Mouse (Mus musculus): ENCODE results near the gene Peli1. TPM values are rescaled to one million over a fixed set of nuclear protein-coding genes. Genes with fewer than 3 reads are reported as not detected.
"Not testable (repeated sequence)": the region's sequence is repeated elsewhere in the genome, so short reads cannot be mapped to it uniquely, and the experiment has no call there.

Peli1 gene
- polyA plus RNA-seq, 1 experiment from 2014 or later, result 41.4 TPM

DNA sequence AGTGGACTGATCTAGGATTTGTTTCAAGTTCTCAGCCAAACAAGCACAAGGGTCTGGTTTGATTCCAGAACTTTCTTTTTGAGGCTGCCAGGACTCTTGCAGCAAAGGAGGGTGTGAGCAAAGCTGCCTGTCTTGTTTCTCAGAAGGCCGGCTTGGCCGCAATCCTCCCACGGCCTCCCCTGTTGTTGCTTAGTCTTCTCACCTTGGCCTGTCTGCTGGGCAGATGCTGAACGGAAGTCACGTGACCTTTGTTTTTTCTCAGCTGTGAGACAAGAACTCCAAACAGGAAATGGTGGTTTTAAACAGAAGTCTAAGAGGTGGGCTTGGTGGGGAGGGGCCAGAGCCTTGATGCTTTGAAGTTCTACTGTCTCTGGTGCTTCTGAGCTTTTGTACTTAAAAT, 83.3 kb downstream of the Peli1 start:
- peaks cover 5% of the 10 kb centered on the region; the same call in 1 of the 2 replicates for H3K9me3 ChIP-seq (ENCODE audit: low read length)
- 19% methylated on average over 5 of the region's 5 CpGs for WGBS
- H3K27ac ChIP-seq (ENCODE audit: low read length), result no peak overlapping the region
- no peak overlapping the region for H3K4me2 ChIP-seq (replicated peaks; ENCODE audit: low read depth, low read length)
- H3K27me3 ChIP-seq (ENCODE audit: insufficient read depth, low read length), result no peaks in the 10 kb centered on the region
- no peaks in the 10 kb centered on the region for H3K4me1 ChIP-seq (ENCODE audit: insufficient read depth, low read length)
- H3K9ac ChIP-seq (replicated peaks; ENCODE audit: low read length), result no peak overlapping the region
- H3K36me3 ChIP-seq (ENCODE audit: insufficient read depth, low read length), result no peaks in the 10 kb centered on the region
- H3K4me3 ChIP-seq (ENCODE audit: low read length), result no peak overlapping the region
- 0 out of 2 replicates have a peak, but pooled peaks have one; percentile 39 for ATAC-seq (ENCODE audit: low FRiP score, low TSS enrichment)

DNA sequence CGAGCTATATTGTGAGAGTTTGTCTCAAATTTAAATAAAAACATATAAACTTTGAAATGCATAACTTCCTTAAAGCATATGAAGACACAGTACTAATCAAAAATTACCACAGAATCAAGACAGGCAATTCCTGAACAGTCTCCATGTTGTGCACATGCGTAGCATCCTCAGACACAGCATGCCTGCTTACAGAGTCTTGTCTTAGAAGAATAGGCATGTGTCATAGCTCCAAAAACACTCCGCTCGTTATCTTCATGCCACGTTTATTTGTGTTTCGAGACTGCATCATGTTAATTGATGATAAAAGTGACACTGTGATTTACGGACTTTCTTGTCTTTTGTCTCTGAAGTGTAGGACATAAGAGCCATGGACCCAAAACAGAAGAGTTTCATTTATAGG, 84.0 kb downstream of the Peli1 start:
- ATAC-seq (ENCODE audit: low FRiP score, low TSS enrichment), result no peak
- Histone ChIP-seq H3K36me3 (ENCODE audit: insufficient read depth, low read length) (no peaks in the 10 kb centered on the region), H3K4me2 (replicated peaks; ENCODE audit: low read depth, low read length) (no peak overlapping the region), H3K27ac (ENCODE audit: low read length) (no peak overlapping the region), H3K4me1 (ENCODE audit: insufficient read depth, low read length) (no peaks in the 10 kb centered on the region), H3K9me3 (ENCODE audit: low read length) (peaks cover under 1% of the 10 kb centered on the region; the same call in 1 of the 2 replicates), H3K27me3 (ENCODE audit: insufficient read depth, low read length) (no peaks in the 10 kb centered on the region), H3K9ac (replicated peaks; ENCODE audit: low read length) (no peak overlapping the region), H3K4me3 (ENCODE audit: low read length) (no peak overlapping the region)
- 75% methylated on average over 7 of the region's 7 CpGs for WGBS

DNA sequence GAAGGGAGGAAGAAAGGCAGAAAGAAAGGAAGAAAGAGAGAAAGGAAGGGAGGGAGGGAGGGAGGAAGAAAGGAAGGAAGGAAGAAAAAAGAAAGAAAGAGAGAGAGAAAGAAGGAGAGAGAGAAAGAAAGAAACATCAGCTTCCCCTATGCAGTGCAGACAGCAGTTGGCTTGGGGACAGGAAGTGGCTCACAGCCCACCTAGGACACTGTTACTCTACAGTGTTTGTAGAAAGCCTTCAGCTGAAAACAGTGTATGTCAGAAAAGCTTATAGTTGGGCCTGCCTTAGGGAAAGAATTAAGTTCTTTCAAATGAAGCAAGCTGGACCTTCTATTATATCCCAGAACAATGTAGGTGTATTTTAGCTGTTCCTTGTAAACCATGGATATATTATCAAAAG, 85.4 kb downstream of the Peli1 start:
- Histone ChIP-seq H3K4me3 (ENCODE audit: low read length) (no peak overlapping the region), H3K9me3 (ENCODE audit: low read length) (no peaks in the 10 kb centered on the region), H3K27me3 (ENCODE audit: insufficient read depth, low read length) (no peaks in the 10 kb centered on the region), H3K4me1 (ENCODE audit: insufficient read depth, low read length) (no peaks in the 10 kb centered on the region), H3K9ac (replicated peaks; ENCODE audit: low read length) (no peak overlapping the region), H3K36me3 (ENCODE audit: insufficient read depth, low read length) (no peaks in the 10 kb centered on the region), H3K4me2 (replicated peaks; ENCODE audit: low read depth, low read length) (no peak overlapping the region), H3K27ac (ENCODE audit: low read length) (no peak overlapping the region)
- ATAC-seq (ENCODE audit: low FRiP score, low TSS enrichment), result no peak

DNA sequence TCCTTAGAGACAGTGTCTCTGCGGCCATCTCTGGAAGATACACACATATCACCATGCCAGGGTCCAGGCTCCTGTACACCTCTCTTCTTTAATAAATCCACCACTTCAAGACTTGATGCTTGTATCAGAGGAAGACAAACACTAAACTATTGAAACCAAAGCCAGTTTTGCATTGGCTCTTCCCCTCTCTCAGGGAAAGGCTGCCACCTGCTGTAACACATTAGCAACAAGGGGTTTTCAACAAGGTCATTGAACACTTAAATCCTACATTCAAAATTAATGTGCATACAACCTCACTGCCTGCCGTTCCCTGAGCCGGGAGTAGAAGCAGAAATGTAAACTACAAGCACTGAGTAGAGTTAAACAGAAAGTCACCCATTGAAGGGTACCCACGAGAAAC, 87.3 kb downstream of the Peli1 start:
- H3K4me1 ChIP-seq (ENCODE audit: insufficient read depth, low read length), result no peaks in the 10 kb centered on the region
- no peaks in the 10 kb centered on the region for H3K27me3 ChIP-seq (ENCODE audit: insufficient read depth, low read length)
- H3K9ac ChIP-seq (replicated peaks; ENCODE audit: low read length), result no peak overlapping the region
- 47% methylated on average over 4 of the region's 4 CpGs for WGBS
- H3K36me3 ChIP-seq (ENCODE audit: insufficient read depth, low read length), result no peaks in the 10 kb centered on the region
- no peak overlapping the region for H3K4me2 ChIP-seq (replicated peaks; ENCODE audit: low read depth, low read length)
- no peaks in the 10 kb centered on the region for H3K9me3 ChIP-seq (ENCODE audit: low read length)
- H3K4me3 ChIP-seq (ENCODE audit: low read length), result no peak overlapping the region
- H3K27ac ChIP-seq (ENCODE audit: low read length), result no peak overlapping the region
- ATAC-seq (ENCODE audit: low FRiP score, low TSS enrichment), result no peak; the same call in 1 of the 2 replicates

DNA sequence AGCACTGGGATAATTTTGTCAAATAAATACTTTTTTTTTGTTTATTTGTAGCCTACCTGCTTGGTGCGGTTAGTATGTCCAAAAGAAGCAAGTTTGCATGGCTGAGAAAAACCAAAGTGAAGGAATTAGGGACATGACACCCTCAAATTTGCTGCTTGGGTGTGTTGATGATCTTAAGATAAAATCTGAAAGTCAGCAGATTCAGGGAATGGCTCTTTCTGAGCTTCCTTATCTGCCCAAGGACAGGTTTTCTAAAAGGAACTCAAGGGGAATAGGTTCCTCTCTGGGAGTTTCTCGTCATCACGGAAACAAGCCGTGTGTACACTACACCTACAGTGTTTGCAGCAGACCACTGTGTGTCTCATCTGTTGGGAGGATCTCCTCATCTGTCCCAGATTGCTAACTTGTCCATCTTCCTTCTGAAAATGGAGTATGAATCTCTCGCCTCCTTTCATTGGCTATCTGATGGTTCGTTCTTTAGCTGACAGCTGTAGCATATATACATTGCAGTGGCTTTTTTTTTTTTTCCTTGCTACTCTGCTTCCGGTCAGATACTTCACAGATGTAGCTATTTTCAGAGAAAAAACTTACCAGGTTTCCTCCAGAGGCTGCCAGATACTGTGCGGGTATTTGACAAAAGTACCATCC, 88.0 kb downstream of the Peli1 start:
- Histone ChIP-seq H3K27ac (ENCODE audit: low read length) (no peak overlapping the region), H3K9me3 (ENCODE audit: low read length) (no peaks in the 10 kb centered on the region), H3K9ac (replicated peaks; ENCODE audit: low read length) (no peak overlapping the region), H3K4me2 (replicated peaks; ENCODE audit: low read depth, low read length) (no peak overlapping the region), H3K4me3 (ENCODE audit: low read length) (no peak overlapping the region), H3K27me3 (ENCODE audit: insufficient read depth, low read length) (no peaks in the 10 kb centered on the region), H3K36me3 (ENCODE audit: insufficient read depth, low read length) (no peaks in the 10 kb centered on the region), H3K4me1 (ENCODE audit: insufficient read depth, low read length) (no peaks in the 10 kb centered on the region)
- 84% methylated on average over 8 of the region's 8 CpGs for WGBS
- ATAC-seq (ENCODE audit: low FRiP score, low TSS enrichment), result no peak

DNA sequence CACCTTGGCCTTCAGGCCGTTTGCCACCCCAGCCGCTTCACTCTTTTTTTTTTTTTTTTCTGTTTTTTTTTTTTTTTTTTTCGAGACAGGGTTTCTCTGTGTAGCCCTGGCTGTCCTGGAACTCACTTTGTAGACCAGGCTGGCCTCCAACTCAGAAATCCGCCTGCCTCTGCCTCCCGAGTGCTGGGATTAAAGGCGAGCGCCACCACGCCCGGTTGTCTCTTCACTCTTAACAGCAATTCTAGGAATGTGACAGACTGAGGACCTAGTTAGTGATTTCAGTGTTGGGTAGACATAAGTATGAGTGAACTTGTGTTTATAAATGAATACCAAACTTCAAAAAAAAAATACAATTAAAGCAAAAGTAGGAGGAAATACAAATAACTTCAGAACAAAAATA, 88.8 kb downstream of the Peli1 start:
- not testable (repeated sequence) for H3K9ac ChIP-seq (replicated peaks; ENCODE audit: low read length); H3K27ac ChIP-seq (ENCODE audit: low read length); H3K4me3 ChIP-seq (ENCODE audit: low read length); ATAC-seq (ENCODE audit: low FRiP score, low TSS enrichment); H3K27me3 ChIP-seq (ENCODE audit: insufficient read depth, low read length); H3K4me2 ChIP-seq (replicated peaks; ENCODE audit: low read depth, low read length); H3K4me1 ChIP-seq (ENCODE audit: insufficient read depth, low read length); H3K9me3 ChIP-seq (ENCODE audit: low read length); H3K36me3 ChIP-seq (ENCODE audit: insufficient read depth, low read length)
- 92% methylated on average over 8 of the region's 9 CpGs for WGBS

DNA sequence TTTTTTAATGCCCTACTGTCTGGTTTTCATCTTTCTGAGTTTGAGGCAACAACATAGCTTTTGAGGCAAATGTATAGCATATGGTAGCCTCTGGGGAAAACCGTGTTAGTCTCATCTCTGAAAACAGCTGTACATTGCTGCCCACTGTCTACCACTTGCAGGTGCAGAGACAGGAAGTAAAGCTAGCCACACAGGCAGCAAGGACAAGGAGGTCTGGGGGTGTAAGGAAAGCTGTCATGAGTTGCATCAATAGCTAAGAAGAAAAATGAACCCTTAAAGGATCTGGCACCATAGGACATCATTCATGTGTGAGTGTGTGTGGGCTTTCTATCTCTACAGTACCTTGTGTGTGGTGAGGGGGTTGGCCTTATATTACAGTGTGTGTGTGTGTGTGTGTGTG, 89.6 kb downstream of the Peli1 start:
- H3K9ac ChIP-seq (replicated peaks; ENCODE audit: low read length), result no peak overlapping the region
- no peak overlapping the region for H3K27ac ChIP-seq (ENCODE audit: low read length)
- H3K4me2 ChIP-seq (replicated peaks; ENCODE audit: low read depth, low read length), result no peak overlapping the region
- H3K27me3 ChIP-seq (ENCODE audit: insufficient read depth, low read length), result no peaks in the 10 kb centered on the region
- no peak overlapping the region for H3K4me3 ChIP-seq (ENCODE audit: low read length)
- no peaks in the 10 kb centered on the region for H3K4me1 ChIP-seq (ENCODE audit: insufficient read depth, low read length)
- no peaks in the 10 kb centered on the region for H3K36me3 ChIP-seq (ENCODE audit: insufficient read depth, low read length)
- no peaks in the 10 kb centered on the region for H3K9me3 ChIP-seq (ENCODE audit: low read length)
- no peak for ATAC-seq (ENCODE audit: low FRiP score, low TSS enrichment)
- WGBS, result 53% methylated on average over 1 of the region's 1 CpGs

DNA sequence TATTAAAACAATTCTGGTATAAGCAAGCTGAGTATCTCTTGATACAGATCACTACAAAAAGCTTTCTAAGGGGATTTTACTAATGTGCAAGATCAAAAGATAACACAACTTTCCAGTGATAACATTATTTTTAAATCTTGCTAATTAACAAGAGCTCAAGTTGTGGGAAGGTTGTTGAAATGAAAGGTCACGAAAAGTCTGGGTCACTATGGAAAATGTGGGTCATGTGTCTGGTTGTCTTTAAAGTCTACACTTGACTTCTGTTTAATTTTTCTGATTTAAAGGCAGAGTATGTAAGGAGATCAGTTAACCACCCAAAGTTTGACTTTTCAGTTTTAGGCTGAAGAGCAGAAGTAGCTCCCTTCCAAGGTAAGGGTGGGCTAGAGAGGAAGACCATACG, 90.5 kb downstream of the Peli1 start:
- Histone ChIP-seq H3K27ac (ENCODE audit: low read length) (no peak overlapping the region), H3K4me2 (replicated peaks; ENCODE audit: low read depth, low read length) (no peak overlapping the region), H3K4me3 (ENCODE audit: low read length) (no peak overlapping the region), H3K9ac (replicated peaks; ENCODE audit: low read length) (no peak overlapping the region), H3K36me3 (ENCODE audit: insufficient read depth, low read length) (no peaks in the 10 kb centered on the region), H3K9me3 (ENCODE audit: low read length) (no peaks in the 10 kb centered on the region), H3K27me3 (ENCODE audit: insufficient read depth, low read length) (no peaks in the 10 kb centered on the region), H3K4me1 (ENCODE audit: insufficient read depth, low read length) (no peaks in the 10 kb centered on the region)
- WGBS, result 88% methylated on average over 2 of the region's 2 CpGs
- ATAC-seq (ENCODE audit: low FRiP score, low TSS enrichment), result no peak

DNA sequence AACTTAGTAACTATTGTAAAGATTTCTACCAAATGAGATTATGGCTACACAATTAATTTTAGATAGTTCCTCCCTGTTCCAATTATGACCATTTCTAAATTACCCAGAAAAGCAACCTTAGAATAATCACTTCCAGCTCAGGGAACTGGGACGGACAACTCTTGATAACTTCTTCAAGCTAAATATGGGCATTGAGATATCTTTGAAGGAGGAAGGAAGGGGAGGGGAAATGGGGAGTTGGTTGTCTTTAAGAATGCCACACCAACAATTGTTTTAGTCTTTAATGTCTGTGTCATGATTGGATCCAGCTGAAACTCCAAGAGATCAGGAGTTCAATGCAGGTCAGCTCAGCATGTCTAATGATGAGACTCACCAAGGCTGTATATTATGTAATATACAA, 91.6 kb downstream of the Peli1 start:
- Histone ChIP-seq H3K4me2 (replicated peaks; ENCODE audit: low read depth, low read length) (no peak overlapping the region), H3K4me1 (ENCODE audit: insufficient read depth, low read length) (no peaks in the 10 kb centered on the region), H3K36me3 (ENCODE audit: insufficient read depth, low read length) (no peaks in the 10 kb centered on the region), H3K9ac (replicated peaks; ENCODE audit: low read length) (no peak overlapping the region), H3K4me3 (ENCODE audit: low read length) (no peak overlapping the region), H3K9me3 (ENCODE audit: low read length) (no peaks in the 10 kb centered on the region), H3K27ac (ENCODE audit: low read length) (no peak overlapping the region), H3K27me3 (ENCODE audit: insufficient read depth, low read length) (no peaks in the 10 kb centered on the region)
- no peak for ATAC-seq (ENCODE audit: low FRiP score, low TSS enrichment)
- WGBS, result 67% methylated on average over 1 of the region's 1 CpGs

DNA sequence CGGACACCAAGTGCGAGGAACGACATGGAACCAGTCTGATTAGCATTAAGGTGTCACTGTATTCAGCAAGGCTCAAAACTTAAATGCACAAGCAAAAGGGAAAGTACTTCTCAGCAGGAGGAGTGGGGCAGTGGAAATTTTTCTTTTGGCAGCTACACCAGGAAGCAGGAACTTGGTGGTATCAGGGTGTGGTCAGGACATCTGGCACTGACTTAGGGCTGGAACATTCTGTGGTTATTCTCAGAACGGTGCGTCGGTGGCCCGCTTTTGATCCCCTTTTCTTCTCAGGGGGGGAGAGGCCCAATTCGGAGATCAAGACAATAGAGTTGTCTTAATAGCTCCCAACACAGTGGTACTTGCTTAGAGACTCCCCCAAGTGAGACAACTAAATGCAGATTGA, 100.7 kb downstream of the Peli1 start:
- H3K9me3 ChIP-seq (ENCODE audit: low read length); H3K36me3 ChIP-seq (ENCODE audit: insufficient read depth, low read length); H3K4me2 ChIP-seq (replicated peaks; ENCODE audit: low read depth, low read length); H3K4me1 ChIP-seq (ENCODE audit: insufficient read depth, low read length); H3K27me3 ChIP-seq (ENCODE audit: insufficient read depth, low read length); H3K9ac ChIP-seq (replicated peaks; ENCODE audit: low read length); ATAC-seq (ENCODE audit: low FRiP score, low TSS enrichment); H3K4me3 ChIP-seq (ENCODE audit: low read length); H3K27ac ChIP-seq (ENCODE audit: low read length): not testable (repeated sequence)
- WGBS, result 92% methylated on average over 8 of the region's 8 CpGs
